Mouse (Mus musculus): Measurements from ENCODE around the gene S100a4.

DNA sequence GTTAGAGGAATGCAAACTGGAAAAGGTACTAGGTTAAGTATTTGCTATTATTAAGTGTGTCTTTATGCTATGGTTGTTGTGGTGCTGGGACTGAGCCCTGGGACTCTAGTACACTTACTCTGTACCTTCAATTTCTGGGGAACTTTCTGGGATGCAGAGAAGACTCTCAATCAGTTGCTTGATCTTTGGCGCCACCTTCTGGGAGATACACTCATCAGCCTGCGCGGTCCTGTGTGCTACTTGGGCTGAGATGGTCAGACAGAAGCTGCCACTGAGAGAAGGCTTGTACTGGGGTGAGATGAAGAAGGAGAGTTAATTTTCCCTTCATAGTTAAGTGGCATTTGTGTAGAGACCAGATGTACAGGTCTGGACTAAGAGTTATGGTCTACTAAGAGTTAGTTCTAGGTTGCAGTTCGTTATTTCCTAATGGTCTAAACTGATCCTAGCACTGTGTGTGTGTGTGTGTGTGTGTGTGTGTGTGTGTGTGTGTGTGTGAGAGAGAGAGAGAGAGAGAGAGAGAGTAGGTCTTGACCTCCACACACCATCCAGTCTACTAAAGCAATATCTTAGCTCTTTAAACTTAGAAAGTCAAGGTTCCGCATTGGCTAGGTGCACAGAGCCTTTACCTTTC is 49.4 kb downstream of the S100a4 start:
- TF ChIP-seq POLR2A (IDR thresholded peaks at IDR 0.05; ENCODE audit: low read depth, low read length) (no peak), CTCF (IDR thresholded peaks at IDR 0.05; ENCODE audit: borderline replicate concordance, insufficient read depth, low read length) (peak; percentile 62; the same call in 1 of the 2 replicates)

Data from embryonic fibroblast, embryonic 13.5 days (primary cell).